Mouse (Mus musculus) lung, postnatal 14 days (tissue): Measurements from ENCODE around the gene Pramel5.
"Not testable (repeated sequence)": the region's sequence is repeated elsewhere in the genome, so short reads cannot be mapped to it uniquely, and the experiment has no call there.

Source experiments
- DNase-seq: peaks from one replicate; pipeline ENCODE4 v3.0.0; 2021

The Pramel5 gene

GRCm38 (mm10) chr4:144280388-144280787 is at the start of gene Pramel5:
TSS of gene Pramel5 (minus strand) at chr4:144280488.
- DNase-seq: not testable (repeated sequence)

DNA sequence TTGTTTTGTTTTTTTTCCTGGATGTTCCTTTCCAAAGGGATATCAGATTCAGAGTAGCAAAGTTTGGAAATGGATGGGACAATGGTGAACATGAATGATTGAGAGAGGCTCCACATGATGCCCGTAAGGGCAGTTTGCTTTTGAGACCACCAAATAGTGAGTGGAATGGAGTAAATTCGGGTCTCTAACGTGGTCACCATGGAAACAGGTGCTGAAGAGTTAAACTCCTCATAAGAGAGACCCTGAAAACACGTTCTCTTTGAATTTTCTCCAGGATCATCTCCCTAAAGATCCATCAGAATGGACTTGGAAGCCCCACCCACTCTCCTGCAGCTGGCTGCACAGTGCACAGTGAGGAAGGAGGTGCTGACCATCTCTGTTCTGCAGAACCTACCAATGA is 49.7 kb upstream of the Pramel5 start, which contains the start of gene Gm13128:
Gene Gm13128, plus strand, starts transcription at position 301 of the 400 bp plus-strand sequence.
- DNase-seq: not testable (repeated sequence)

DNA sequence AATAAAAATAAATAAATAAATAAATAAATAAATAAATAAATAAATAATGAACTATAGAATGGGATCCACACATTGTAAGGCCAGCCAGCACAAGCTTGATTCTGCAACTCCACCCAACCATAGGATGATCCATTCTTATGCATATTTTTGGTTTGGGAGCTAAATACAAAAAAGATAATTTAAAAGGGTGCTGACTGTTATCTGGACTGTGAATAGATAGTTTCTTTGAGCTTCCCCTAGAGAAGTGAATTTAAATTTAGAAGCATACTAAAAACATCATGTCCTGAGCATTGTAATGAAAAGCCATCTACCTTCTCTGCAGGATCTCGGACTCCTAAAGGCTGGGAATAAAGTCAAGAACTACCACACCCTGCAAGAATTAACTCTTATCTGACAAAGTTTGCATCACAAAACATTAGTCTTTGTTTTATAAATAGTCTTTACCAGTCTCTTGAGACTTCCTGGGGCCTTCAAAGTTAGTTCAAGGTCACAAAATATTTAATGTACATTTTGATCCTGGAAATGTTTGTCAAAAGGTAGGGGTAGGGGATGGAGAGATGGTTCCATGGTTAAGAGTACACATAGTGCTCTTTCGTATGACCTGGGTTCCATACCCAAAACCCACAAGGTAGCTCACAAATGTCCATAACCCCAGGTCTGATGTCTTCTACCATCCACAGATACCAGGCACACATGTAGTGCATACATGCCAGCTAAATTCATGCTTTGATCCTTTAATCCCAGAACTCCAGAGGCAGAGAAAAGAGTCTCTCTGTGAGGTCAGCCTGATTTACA is 32.6 kb upstream of the Pramel5 start:
- not testable (repeated sequence) for DNase-seq

DNA sequence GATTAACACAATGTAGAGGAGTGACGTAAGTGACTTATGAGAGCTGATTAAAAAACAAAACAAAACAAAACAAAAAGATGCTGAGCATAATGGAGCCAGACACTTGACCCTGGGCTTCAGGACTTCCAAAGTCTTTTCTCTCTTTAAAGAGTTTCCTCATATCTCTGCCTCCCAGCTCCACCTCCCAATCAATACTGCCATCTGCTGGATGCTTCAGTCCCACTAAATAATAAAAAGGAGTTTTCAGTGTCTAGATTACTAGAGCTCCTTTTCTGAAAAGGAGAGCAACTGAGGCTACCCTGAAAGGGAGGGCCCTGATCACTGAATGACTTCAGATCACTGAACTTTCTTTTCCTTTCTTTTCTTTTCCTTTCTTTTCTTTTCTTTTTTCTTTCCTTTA is 19.1 kb upstream of the Pramel5 start:
- DNase-seq: not testable (repeated sequence)

DNA sequence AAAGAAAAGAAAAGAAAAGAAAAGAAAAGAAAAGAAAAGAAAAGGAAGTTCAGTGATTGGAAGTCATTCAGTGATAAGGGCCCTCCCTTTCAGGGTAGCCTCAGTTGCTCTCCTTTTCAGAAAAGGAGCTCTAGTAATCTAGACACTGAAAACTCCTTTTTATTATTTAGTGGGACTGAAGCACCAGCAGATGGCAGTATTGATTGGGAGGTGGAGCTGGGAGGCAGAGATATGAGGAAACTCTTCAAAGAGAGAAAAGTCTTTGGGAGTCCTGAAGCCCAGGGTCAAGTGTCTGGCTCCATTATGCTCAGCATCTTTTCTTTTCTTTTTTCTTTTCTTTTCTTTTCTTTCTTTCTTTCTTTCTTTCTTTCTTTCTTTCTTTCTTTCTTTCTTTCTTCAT is 25.5 kb downstream of the Pramel5 start:
- DNase-seq: not testable (repeated sequence)
